Mouse (Mus musculus) heart, adult 2 months (tissue): ENCODE results near the gene Acss2. TPM values are rescaled to one million over a fixed set of nuclear protein-coding genes. Genes with fewer than 3 reads are reported as not detected.

Source experiments
- DNase-seq, 2 experiments: peaks; one replicate each; pipeline ENCODE4 v3.0.0; 2021
- H3K27ac ChIP-seq: fragments of 200-600 bp; 2 replicates; pipeline ENCODE4 v1.8.1; 2022
- H3K27me3 ChIP-seq: fragments of 200-500 bp; 2 replicates; pipeline ENCODE4 v1.6.1; 2012; ENCODE audit warnings: mild to moderate bottlenecking, low read length, inconsistent platforms, mixed read lengths; ENCODE audit not compliant: control insufficient read depth, insufficient read depth
- H3K36me3 ChIP-seq: fragments of 200-500 bp; 2 replicates; pipeline ENCODE4 v1.6.1; 2012; ENCODE audit warnings: low read length, inconsistent platforms; ENCODE audit not compliant: control insufficient read depth, insufficient read depth
- H3K4me1 ChIP-seq: fragments of 200-500 bp; 2 replicates; pipeline ENCODE4 v1.6.1; 2011; ENCODE audit warnings: low read length; ENCODE audit not compliant: control insufficient read depth, insufficient read depth
- H3K4me3 ChIP-seq: fragments of 200-600 bp; 2 replicates; pipeline ENCODE4 v1.8.1; 2022
- H3K79me2 ChIP-seq: fragments of 200-500 bp; replicated peaks from 2 replicates; pipeline ENCODE4 v1.6.1; 2012; ENCODE audit warnings: mild to moderate bottlenecking, inconsistent platforms, low read length, moderate library complexity, mixed read lengths; ENCODE audit not compliant: control insufficient read depth, insufficient read depth
- H3K9ac ChIP-seq: fragments of 200-500 bp; 2 replicates; pipeline ENCODE4 v1.6.1; 2012; ENCODE audit warnings: low read depth, mild to moderate bottlenecking, control low read depth, inconsistent platforms, low read length, mixed read lengths
- CTCF ChIP-seq: fragments of 200-600 bp; IDR thresholded peaks from 2 replicates; pipeline ENCODE4 v1.8.1; 2022; ENCODE audit warnings: antibody characterized with exemption, mild to moderate bottlenecking, moderate library complexity
- EP300 ChIP-seq: fragments of 200-500 bp; IDR thresholded peaks from 2 replicates; pipeline ENCODE4 v1.6.1; 2011; ENCODE audit warnings: low read depth, low read length, control low read depth; ENCODE audit not compliant: insufficient read depth
- POLR2A ChIP-seq: fragments of 200-500 bp; IDR thresholded peaks from 2 replicates; pipeline ENCODE4 v1.6.1; 2011; ENCODE audit warnings: mild to moderate bottlenecking, low read depth, low read length, control low read depth; ENCODE audit not compliant: insufficient read depth
- WGBS: fragments of 180-500 bp; shearing (Covaris S2); methylation state at CpG from one replicate; pipeline ENCODE4 v1.1.7; 2018; 5-methylcytosine and 5-hydroxymethylcytosine counted together
- intact Hi-C: fragments of 180-260 bp; cut with DNase I; formaldehyde crosslinking; loops from one replicate; pipeline ENCODE4 v1.15.1; 2025
- polyA plus RNA-seq: library from polyadenylated mRNA; depleted of rRNA; stranded (reverse); fragments of >200 nt; gene quantifications from 2 replicates; pipeline ENCODE4 v1.2.3, GENCODE M21; 2012
- total RNA-seq, 2 experiments: library from RNA; stranded (reverse); gene quantifications; 2 replicates each; pipeline ENCODE4 v1.2.3; 2021

Acss2 gene
- total and polyA plus RNA-seq, 3 experiments, result 31.6 to 39.8 (median 33.4) TPM

GRCm38 (mm10) chr2:155611834-155612550, 94.2 kb downstream of the Acss2 start:
- H3K4me3 ChIP-seq, result peak overlapping the region; percentile 41

GRCm38 (mm10) chr2:155613326-155613755, 95.6 kb downstream of the Acss2 start:
- WGBS, result 6% methylated on average over 20 of the region's 20 CpGs
- Histone ChIP-seq H3K4me3 (peak overlapping the region; percentile 41), H3K27ac (peak overlapping the region; percentile 84; the same call in 1 of the 2 replicates), H3K4me1 (peaks cover 4% of the 10 kb centered on the region), H3K9ac (peak overlapping the region; percentile 23), H3K79me2 (no peaks in the 10 kb centered on the region), H3K36me3 (no peaks in the 10 kb centered on the region), H3K27me3 (no peaks in the 10 kb centered on the region)
- TF ChIP-seq POLR2A (peak; percentile 73), CTCF (no peak), EP300 (0 out of 2 replicates have a peak, but pooled peaks have one; percentile 17)
- DNase-seq, result peak; percentile 63 to 68
- intact Hi-C loops, result no loop called here

More at GRCm38 (mm10) chr2:155611834-155612550, 94.2 kb downstream of the Acss2 start:
- no peaks in the 10 kb centered on the region for H3K79me2 ChIP-seq
- TF ChIP-seq CTCF (no peak), POLR2A (0 out of 2 replicates have a peak, but pooled peaks have one; percentile 20), EP300 (0 out of 2 replicates have a peak, but pooled peaks have one; percentile 35)
- H3K4me1 ChIP-seq, result peaks cover 4% of the 10 kb centered on the region
- no peak for DNase-seq
- no peaks in the 10 kb centered on the region for H3K36me3 ChIP-seq
- WGBS, result 49% methylated on average over 9 of the region's 9 CpGs
- H3K9ac ChIP-seq, result peak overlapping the region; percentile 51
- intact Hi-C loops, result no loop called here
- H3K27me3 ChIP-seq, result no peaks in the 10 kb centered on the region
- peak overlapping the region; percentile 84 for H3K27ac ChIP-seq

GRCm38 (mm10) chr2:155613953-155614352, 96.2 kb downstream of the Acss2 start:
- Histone ChIP-seq H3K4me1 (peaks cover 4% of the 10 kb centered on the region), H3K4me3 (peak overlapping the region; percentile 41), H3K27me3 (no peaks in the 10 kb centered on the region), H3K79me2 (no peaks in the 10 kb centered on the region), H3K9ac (no peak overlapping the region), H3K27ac (no peak overlapping the region), H3K36me3 (no peaks in the 10 kb centered on the region)
- DNase-seq, result no peak
- 46% methylated on average over 8 of the region's 8 CpGs for WGBS
- intact Hi-C loops, result no loop called here
- TF ChIP-seq EP300, result no peak
- TF ChIP-seq CTCF, result no peak
- TF ChIP-seq POLR2A, result no peak

DNA sequence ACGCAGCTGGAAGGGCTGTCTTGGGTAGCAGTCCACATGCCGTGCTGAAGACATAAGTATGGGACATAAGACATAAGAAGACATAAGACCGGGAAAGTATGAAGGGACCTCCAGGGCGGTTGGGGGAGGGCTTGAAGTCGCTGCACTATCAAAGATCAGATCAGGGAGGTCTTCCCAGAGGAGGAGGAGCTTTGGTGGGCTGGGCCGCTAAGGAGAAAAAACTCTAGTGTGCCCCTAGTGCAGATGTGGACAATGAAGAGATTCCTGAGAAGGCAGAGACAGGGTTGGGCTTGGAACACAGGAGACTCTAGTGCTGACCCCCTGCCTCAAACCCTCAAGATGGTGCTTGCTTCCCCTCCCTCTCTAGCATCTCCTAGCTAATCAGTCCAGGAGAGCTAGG, 99.2 kb downstream of the Acss2 start:
- H3K79me2 ChIP-seq, result no peaks in the 10 kb centered on the region
- no peak overlapping the region for H3K9ac ChIP-seq
- H3K4me3 ChIP-seq, result no peak overlapping the region
- intact Hi-C loops, result no loop called here
- DNase-seq, result no peak
- H3K36me3 ChIP-seq, result no peaks in the 10 kb centered on the region
- H3K27ac ChIP-seq, result no peak overlapping the region
- H3K27me3 ChIP-seq, result no peaks in the 10 kb centered on the region
- H3K4me1 ChIP-seq, result peaks cover 3% of the 10 kb centered on the region
- 49% methylated on average over 6 of the region's 6 CpGs for WGBS
- TF ChIP-seq CTCF, result no peak
- no peak for TF ChIP-seq EP300
- TF ChIP-seq POLR2A, result no peak

DNA sequence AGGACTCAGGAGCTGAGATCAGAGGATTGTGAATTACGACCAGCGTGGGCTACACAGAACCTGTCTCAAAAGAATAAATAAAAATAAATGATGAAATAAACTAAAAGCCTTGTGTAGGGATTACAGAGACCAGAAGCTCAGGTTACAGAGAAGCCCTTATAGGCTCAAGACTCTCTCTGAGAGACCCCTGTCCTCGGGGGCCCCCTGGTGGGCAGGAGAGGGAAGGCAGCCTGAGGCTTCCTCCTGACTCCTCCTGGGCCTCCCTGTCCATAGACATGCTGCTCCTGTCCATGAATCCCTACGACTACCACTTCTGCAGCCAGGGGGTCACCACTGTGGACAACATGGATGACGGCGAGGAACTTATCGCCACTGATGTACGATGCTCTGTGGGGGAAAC, 102.1 kb downstream of the Acss2 start:
- peak; percentile 92 for TF ChIP-seq CTCF
- TF ChIP-seq EP300, result no peak
- no peak for TF ChIP-seq POLR2A
- Histone ChIP-seq H3K27ac (no peak overlapping the region), H3K4me1 (no peaks in the 10 kb centered on the region), H3K27me3 (no peaks in the 10 kb centered on the region), H3K36me3 (no peaks in the 10 kb centered on the region), H3K9ac (no peak overlapping the region), H3K79me2 (no peaks in the 10 kb centered on the region), H3K4me3 (no peak overlapping the region)
- WGBS, result 17% methylated on average over 8 of the region's 8 CpGs
- intact Hi-C loops, result loop anchor here (1.0 to 2.0 kb wide), 3 partner anchors 23 to 108 kb away; no protein-coding TSS in a partner anchor
- peak; percentile 78 to 89 for DNase-seq

DNA sequence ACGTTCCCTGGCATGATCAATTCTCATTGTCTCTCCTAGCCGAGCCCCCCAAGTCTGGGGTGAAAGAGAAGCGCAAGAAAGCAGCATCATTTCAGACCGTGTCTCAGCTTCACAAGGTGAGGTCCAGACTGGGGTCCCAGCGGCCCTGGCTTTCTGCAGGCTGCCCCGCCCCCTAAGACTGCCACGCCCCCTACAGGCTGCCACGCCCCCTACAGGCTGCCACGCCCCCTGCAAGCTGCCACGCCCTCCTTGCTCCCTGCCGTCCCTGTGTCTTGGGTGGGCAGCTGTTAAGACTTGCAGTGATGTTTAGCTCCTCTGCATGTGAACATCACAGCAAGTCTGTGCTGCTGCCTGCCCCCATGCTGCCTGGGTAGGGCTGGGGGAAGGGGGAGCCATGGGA, 104.9 kb downstream of the Acss2 start:
- TF ChIP-seq CTCF (no peak), POLR2A (no peak), EP300 (no peak)
- intact Hi-C loops, result no loop called here
- H3K4me3 ChIP-seq, result no peak overlapping the region
- no peaks in the 10 kb centered on the region for H3K36me3 ChIP-seq
- WGBS, result 38% methylated on average over 11 of the region's 11 CpGs
- no peaks in the 10 kb centered on the region for H3K27me3 ChIP-seq
- H3K9ac ChIP-seq, result no peak overlapping the region
- no peak for DNase-seq
- no peaks in the 10 kb centered on the region for H3K4me1 ChIP-seq
- no peak overlapping the region for H3K27ac ChIP-seq
- no peaks in the 10 kb centered on the region for H3K79me2 ChIP-seq
